Mouse (Mus musculus) stomach, postnatal 0 days (tissue): ENCODE measurements around the gene Acvr1b. TPM values are rescaled to one million over a fixed set of nuclear protein-coding genes. Genes with fewer than 3 reads are reported as not detected.

ENCODE experiments used
- ATAC-seq: fragments of 200-750 bp; cut with Nextera tagmentation; 2 replicates; pipeline ENCODE4 v1.8.0; 2017; ENCODE audit not compliant: low FRiP score, low TSS enrichment
- DNase-seq: peaks from one replicate; pipeline ENCODE4 v3.0.0-alpha.2; 2016; ENCODE audit warnings: low spot score
- H3K27ac ChIP-seq: fragments of 300-500 bp; sonication (generic); replicated peaks from 2 replicates; pipeline ENCODE4 v1.5.1; 2014; ENCODE audit warnings: mild to moderate bottlenecking, control low read depth
- H3K27me3 ChIP-seq: fragments of 300-500 bp; sonication (generic); 2 replicates; pipeline ENCODE4 v1.6.1; 2014; ENCODE audit warnings: low read length; ENCODE audit not compliant: control insufficient read depth, insufficient read depth
- H3K36me3 ChIP-seq: fragments of 300-500 bp; sonication (generic); 2 replicates; pipeline ENCODE4 v1.6.1; 2014; ENCODE audit warnings: low read length, mixed read lengths; ENCODE audit not compliant: control insufficient read depth, insufficient read depth
- H3K4me1 ChIP-seq: fragments of 300-500 bp; sonication (generic); replicated peaks from 2 replicates; pipeline ENCODE4 v1.6.1; 2014; ENCODE audit warnings: antibody characterized with exemption; ENCODE audit not compliant: control insufficient read depth, insufficient read depth
- H3K4me2 ChIP-seq: fragments of 300-500 bp; sonication (generic); replicated peaks from 2 replicates; pipeline ENCODE4 v1.6.1; 2014; ENCODE audit warnings: low read depth, mild to moderate bottlenecking, control low read depth, moderate library complexity
- H3K4me3 ChIP-seq: fragments of 300-500 bp; sonication (generic); 2 replicates; pipeline ENCODE4 v1.5.1; 2014; ENCODE audit warnings: low read depth, low read length, control low read depth
- H3K9ac ChIP-seq: fragments of 300-500 bp; sonication (generic); 2 replicates; pipeline ENCODE4 v1.6.1; 2014; ENCODE audit warnings: mild to moderate bottlenecking, low read length, control low read depth, mixed read lengths
- H3K9me3 ChIP-seq: fragments of 300-500 bp; sonication (generic); 2 replicates; pipeline ENCODE4 v1.6.1; 2016; ENCODE audit warnings: low read length; ENCODE audit not compliant: control insufficient read depth
- CTCF ChIP-seq: IDR thresholded peaks from 2 replicates; pipeline ENCODE4 v1.5.1; 2016; ENCODE audit warnings: antibody characterized with exemption, low read depth, mild to moderate bottlenecking, moderate library complexity
- EP300 ChIP-seq: optimal IDR thresholded peaks from 2 replicates; pipeline ENCODE3; 2016; ENCODE audit warnings: antibody characterized with exemption
- WGBS: fragments of 180-500 bp; shearing (Covaris S2); extraction: QIAGEN DNeasy Blood & Tissue Kit; methylation state at CpG from one replicate; pipeline ENCODE4 v1.1.7; 2014; 5-methylcytosine and 5-hydroxymethylcytosine counted together
- polyA plus RNA-seq: library from polyadenylated mRNA; unstranded; fragments of >200 nt; fragmentation: Nextera tagmentation; extraction: Ambion mirVana; gene quantifications from 2 replicates; pipeline ENCODE4 v1.2.1, GENCODE M21; 2015

Gene Acvr1b
- polyA plus RNA-seq, 1 experiment from 2014 or later: 6.9 TPM

DNA sequence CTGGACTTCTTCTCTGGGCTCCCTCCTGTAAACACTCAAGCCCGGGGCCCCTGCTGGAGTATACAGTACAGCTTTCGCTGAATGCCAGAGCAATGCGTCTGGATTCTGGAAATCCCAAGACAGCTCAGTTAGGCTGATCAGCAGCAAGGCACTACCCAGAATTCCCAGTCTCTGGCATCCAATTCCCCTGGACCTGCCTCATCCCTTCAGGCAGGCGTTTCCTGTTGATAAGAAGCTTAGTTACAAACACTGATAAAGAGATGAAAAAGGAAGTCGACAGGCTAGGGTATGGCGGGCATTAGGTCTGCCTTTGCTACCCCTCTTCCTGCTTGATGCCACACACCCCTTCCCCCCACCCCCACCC is 26.0 kb upstream of the Acvr1b start:
- Histone ChIP-seq H3K9ac (no peak overlapping the region), H3K9me3 (no peaks in the 10 kb centered on the region), H3K4me2 (no peak overlapping the region), H3K36me3 (no peaks in the 10 kb centered on the region; the same call in 1 of the 2 replicates), H3K27ac (peak overlapping the region; percentile 36; the same call in 1 of the 2 replicates), H3K27me3 (no peaks in the 10 kb centered on the region), H3K4me3 (no peak overlapping the region), H3K4me1 (peaks cover 16% of the 10 kb centered on the region)
- 13% methylated on average over 6 of the region's 6 CpGs for WGBS
- DNase-seq (peak; percentile 22), ATAC-seq (no peak)
- no peak for TF ChIP-seq CTCF
- TF ChIP-seq EP300: no peak

DNA sequence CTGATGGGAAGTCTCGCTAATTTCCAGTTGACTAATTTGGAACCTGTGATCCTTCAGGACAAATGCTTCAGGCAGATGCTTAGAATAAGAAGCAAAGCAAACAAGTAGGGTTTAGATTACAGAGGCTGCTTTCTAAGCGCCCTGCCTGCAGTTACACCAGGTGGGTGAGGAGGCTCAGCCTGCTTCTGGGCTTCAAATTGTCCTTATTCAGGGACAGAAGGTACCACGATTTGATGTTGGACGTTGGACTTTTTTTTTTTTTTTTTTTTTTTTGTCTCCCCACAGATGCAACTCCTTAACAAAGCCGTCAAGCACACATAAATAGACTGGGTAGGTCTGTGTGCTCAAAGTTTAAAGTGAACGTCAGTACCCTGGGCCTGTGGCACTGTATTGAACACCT is 25.3 kb upstream of the Acvr1b start:
- 50% methylated on average over 6 of the region's 6 CpGs for WGBS
- Histone ChIP-seq H3K4me3 (no peak overlapping the region), H3K27me3 (no peaks in the 10 kb centered on the region), H3K36me3 (no peaks in the 10 kb centered on the region; the same call in 1 of the 2 replicates), H3K9me3 (no peaks in the 10 kb centered on the region), H3K9ac (no peak overlapping the region), H3K4me2 (no peak overlapping the region), H3K4me1 (peaks cover 12% of the 10 kb centered on the region), H3K27ac (peak overlapping the region; percentile 5; the same call in 1 of the 2 replicates)
- no peak for DNase-seq
- TF ChIP-seq CTCF: no peak
- ATAC-seq: no peak

DNA sequence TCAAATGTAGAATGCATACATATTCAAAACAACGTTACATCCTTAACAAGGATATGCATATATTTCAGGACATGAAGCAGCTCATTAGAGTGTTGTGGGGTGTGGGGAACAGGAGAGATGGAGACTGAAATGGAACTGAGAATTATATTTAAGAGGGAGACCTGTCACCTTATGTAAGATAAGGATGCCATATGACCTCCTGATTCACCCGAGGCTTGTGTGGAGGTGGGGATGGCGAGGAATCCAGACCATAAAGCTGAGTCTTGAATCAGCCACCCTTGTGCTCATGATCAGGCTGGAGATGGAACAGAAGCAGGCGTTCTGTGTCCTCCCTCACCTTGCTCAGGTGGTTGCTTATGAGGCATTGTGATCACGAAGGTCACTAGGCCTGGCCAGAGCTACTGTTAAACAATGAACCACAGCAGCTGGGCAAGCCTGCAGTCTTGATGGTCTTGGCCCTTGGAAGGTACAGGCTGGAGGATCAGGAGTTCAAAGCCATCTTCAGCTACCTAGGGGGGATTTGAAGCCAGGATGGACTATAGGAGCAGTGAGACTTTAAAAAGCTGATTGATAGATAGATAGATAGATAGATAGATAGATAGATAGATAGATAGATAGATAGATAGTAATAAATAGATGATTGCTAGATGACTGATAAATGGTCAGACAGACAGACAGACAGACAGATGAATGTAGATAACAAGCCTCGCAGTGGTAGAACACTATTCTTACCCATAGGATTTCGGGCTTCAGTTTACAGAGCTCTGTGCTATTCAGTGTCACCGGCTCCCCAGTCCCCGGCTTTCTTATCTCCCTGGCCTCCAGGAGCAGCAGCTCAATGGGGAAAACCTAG is 22.2 kb upstream of the Acvr1b start:
- Histone ChIP-seq H3K9me3 (no peaks in the 10 kb centered on the region), H3K4me2 (no peak overlapping the region), H3K27me3 (no peaks in the 10 kb centered on the region), H3K36me3 (no peaks in the 10 kb centered on the region), H3K27ac (no peak overlapping the region), H3K4me3 (no peak overlapping the region), H3K4me1 (peaks cover 7% of the 10 kb centered on the region), H3K9ac (no peak overlapping the region)
- ATAC-seq: no peak
- no peak for DNase-seq
- 56% methylated on average over 9 of the region's 9 CpGs for WGBS
- TF ChIP-seq CTCF (no peak), EP300 (no peak)

DNA sequence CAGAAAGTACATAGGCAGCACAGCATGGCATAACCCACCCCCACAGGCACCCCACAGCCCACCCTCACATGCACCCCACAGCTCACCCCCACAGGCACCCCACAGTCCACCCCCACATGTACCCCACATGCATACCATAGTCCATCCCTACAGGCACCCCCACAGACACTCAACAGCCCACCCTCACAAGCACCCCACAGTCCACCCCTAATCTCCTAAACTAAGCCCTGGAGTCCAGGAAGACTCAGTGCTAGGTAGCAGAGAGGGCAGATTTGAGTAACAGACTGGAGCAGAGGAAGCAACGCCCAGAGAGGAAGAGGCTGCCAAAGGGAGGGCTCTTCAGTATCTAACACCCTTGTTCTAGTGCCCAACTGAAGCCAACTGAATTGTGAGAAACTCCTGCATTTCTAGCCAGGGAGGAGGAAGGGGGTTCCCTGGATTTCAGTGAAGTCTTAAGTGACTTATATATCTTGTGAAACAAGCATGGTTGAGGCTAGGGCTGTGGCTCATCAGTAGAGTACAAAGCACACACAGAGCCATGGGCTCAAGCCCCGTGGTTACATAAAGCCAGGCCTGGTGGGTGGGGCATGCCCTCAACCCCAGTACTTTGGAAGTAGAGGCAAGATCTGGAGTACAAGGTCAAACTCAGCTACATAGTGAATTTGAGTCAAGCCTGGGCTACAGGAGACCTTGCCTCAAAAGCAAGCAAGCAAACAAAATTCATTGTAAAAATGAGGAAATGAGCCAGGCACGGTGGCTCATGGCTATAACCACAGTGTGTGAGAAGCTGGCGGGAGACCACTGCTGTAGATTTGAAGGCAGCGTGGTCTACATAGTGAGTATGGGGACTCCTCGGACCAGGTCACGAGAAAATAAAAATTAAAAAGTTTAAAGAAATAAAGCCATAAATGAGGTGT is 18.9 kb upstream of the Acvr1b start:
- no peak overlapping the region for H3K4me3 ChIP-seq
- 69% methylated on average over 7 of the region's 7 CpGs for WGBS
- ATAC-seq (no peak), DNase-seq (no peak)
- H3K4me1 ChIP-seq: no peaks in the 10 kb centered on the region
- TF ChIP-seq EP300: no peak
- no peak for TF ChIP-seq CTCF
- H3K27ac ChIP-seq: no peak overlapping the region
- H3K36me3 ChIP-seq: no peaks in the 10 kb centered on the region
- H3K4me2 ChIP-seq: no peak overlapping the region
- H3K9me3 ChIP-seq: no peaks in the 10 kb centered on the region
- H3K9ac ChIP-seq: no peak overlapping the region
- H3K27me3 ChIP-seq: no peaks in the 10 kb centered on the region

DNA sequence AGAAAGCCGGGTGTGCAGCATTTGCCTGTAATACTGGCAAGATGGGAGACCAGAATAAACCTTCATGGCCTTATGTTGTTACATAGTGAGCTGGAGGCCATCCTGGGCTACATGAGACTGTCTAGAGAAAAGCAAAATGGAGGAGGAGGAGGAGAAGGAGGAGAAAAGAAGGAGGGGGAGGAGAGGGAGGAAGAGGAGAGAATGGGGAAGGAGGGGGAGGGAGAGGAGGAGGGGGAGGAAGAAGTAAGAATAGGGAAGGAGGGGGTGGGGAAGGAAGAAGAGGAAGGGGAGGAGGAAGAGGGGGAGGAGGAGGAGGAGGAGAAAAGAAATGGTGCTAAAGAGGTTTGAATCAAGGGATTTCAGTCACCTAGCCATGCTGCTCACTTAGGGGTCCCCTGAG is 13.7 kb upstream of the Acvr1b start:
- H3K27ac ChIP-seq: no peak overlapping the region
- DNase-seq (no peak), ATAC-seq (no peak)
- WGBS: 25% methylated on average over 1 of the region's 1 CpGs
- no peak overlapping the region for H3K4me2 ChIP-seq
- H3K4me1 ChIP-seq: peaks cover 19% of the 10 kb centered on the region
- no peak for TF ChIP-seq EP300
- no peak overlapping the region for H3K4me3 ChIP-seq
- no peaks in the 10 kb centered on the region for H3K36me3 ChIP-seq
- no peak overlapping the region for H3K9ac ChIP-seq
- no peaks in the 10 kb centered on the region for H3K27me3 ChIP-seq
- no peaks in the 10 kb centered on the region for H3K9me3 ChIP-seq
